Mouse (Mus musculus) cortical plate, adult 2 months (tissue): ENCODE data around the gene Tbc1d9b.

Experiments
- CTCF ChIP-seq: fragments of 200-500 bp; IDR thresholded peaks from 2 replicates; pipeline ENCODE4 v1.5.1; 2011; ENCODE audit warnings: mild to moderate bottlenecking, control low read depth, low read length; ENCODE audit not compliant: insufficient read depth; ENCODE audit errors: extremely low read depth
- POLR2A ChIP-seq: fragments of 200-500 bp; IDR thresholded peaks from 2 replicates; pipeline ENCODE4 v1.6.1; 2011; ENCODE audit warnings: mild to moderate bottlenecking, low read length, control low read depth; ENCODE audit not compliant: insufficient read depth; ENCODE audit errors: extremely low read depth

DNA sequence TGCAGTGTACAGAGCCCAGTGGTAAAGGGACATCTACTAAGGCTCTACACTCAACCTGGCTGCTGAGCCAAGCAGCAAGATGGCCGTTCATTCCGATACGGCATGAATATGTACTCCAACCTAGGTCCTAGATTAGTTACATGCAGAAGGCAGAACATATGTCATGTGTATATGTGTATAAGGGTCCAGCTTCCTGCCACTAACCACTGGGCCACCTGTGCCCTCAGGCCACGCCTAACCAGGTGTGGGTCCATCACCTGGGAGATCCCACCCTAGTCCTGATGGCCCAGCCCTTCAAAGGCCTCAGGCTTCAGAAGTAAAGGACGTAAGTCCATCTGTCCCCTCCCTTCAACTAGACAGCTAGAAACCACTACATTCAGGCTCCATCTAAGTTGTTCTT, 76.8 kb downstream of the Tbc1d9b start:
- TF ChIP-seq CTCF (no peak), POLR2A (no peak)
